Mouse (Mus musculus) embryo, embryonic 9.5 days (tissue): Measurements from ENCODE around the gene Ifnz.
"Not testable (repeated sequence)": the region's sequence is repeated elsewhere in the genome, so short reads cannot be mapped to it uniquely, and the experiment has no call there.

Source experiments
- DNase-seq: peaks from one replicate; pipeline ENCODE4 v3.0.0-alpha.2; 2017; ENCODE audit errors: extremely low spot score

Ifnz gene

DNA sequence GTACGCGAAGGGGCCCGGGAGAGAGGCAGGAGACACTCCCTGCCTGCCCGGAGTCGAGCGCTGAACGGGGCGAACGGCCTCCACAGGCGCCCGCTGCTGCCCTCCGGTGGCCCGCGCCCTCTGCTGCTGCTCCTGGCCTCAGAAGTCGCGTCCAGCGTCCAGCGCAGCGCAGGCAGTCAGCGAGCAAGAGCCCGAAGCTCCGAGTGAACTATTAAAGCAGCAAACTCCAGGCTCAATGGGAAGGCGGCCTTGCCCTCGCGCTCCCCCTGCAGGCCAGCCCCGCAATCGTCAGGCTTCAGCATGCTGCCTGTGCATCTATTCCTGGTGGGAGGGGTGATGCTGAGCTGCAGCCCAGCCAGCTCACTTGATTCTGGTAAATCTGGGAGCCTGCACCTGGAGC lies 3.5 kb downstream of the Ifnz start, which contains the start of gene Gm13276:
TSS of gene Gm13276 (plus strand) at position 301 of the 400 bp plus-strand sequence.
- DNase-seq = not testable (repeated sequence)

DNA sequence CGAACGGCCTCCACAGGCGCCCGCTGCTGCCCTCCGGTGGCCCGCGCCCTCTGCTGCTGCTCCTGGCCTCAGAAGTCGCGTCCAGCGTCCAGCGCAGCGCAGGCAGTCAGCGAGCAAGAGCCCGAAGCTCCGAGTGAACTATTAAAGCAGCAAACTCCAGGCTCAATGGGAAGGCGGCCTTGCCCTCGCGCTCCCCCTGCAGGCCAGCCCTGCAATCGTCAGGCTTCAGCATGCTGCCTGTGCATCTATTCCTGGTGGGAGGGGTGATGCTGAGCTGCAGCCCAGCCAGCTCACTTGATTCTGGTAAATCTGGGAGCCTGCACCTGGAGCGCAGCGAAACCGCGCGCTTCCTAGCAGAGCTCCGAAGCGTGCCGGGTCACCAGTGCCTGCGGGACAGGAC lies 6.5 kb downstream of the Ifnz start, which contains the start of gene Gm13277:
TSS of gene Gm13277 (plus strand) at position 231 of the 400 bp plus-strand sequence.
- not testable (repeated sequence) for DNase-seq

DNA sequence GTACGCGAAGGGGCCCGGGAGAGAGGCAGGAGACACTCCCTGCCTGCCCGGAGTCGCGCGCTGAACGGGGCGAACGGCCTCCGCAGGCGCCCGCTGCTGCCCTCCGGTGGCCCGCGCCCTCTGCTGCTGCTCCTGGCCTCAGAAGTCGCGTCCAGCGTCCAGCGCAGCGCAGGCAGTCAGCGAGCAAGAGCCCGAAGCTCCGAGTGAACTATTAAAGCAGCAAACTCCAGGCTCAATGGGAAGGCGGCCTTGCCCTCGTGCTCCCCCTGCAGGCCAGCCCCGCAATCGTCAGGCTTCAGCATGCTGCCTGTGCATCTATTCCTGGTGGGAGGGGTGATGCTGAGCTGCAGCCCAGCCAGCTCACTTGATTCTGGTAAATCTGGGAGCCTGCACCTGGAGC lies 9.3 kb downstream of the Ifnz start, which contains the start of gene Gm13278:
TSS of gene Gm13278 (plus strand) at position 301 of the 400 bp plus-strand sequence.
- DNase-seq = not testable (repeated sequence)

DNA sequence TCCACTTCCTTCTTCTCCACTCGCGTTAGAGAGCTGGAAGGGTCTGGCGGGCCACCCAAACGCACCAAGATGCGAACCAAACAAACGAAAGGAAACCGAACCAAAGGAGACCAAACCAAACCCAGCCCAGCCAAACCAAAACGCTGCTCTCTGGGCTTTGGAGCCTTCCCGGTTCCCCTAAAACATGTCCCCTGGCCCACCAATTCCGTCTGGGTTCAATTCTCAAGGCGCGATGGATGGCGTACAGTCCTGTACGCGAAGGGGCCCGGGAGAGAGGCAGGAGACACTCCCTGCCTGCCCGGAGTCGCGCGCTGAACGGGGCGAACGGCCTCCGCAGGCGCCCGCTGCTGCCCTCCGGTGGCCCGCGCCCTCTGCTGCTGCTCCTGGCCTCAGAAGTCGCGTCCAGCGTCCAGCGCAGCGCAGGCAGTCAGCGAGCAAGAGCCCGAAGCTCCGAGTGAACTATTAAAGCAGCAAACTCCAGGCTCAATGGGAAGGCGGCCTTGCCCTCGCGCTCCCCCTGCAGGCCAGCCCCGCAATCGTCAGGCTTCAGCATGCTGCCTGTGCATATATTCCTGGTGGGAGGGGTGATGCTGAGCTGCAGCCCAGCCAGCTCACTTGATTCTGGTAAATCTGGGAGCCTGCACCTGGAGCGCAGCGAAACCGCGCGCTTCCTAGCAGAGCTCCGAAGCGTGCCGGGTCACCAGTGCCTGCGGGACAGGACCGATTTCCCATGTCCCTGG lies 12.2 kb downstream of the Ifnz start, which contains the start of gene Gm13275:
TSS of gene Gm13275 (plus strand) at position 552 of the 740 bp plus-strand sequence.
- not testable (repeated sequence) for DNase-seq

DNA sequence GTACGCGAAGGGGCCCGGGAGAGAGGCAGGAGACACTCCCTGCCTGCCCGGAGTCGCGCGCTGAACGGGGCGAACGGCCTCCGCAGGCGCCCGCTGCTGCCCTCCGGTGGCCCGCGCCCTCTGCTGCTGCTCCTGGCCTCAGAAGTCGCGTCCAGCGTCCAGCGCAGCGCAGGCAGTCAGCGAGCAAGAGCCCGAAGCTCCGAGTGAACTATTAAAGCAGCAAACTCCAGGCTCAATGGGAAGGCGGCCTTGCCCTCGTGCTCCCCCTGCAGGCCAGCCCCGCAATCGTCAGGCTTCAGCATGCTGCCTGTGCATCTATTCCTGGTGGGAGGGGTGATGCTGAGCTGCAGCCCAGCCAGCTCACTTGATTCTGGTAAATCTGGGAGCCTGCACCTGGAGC lies 15.2 kb downstream of the Ifnz start, which contains the start of gene Gm13279:
TSS of gene Gm13279 (plus strand) at position 301 of the 400 bp plus-strand sequence.
- DNase-seq = not testable (repeated sequence)

DNA sequence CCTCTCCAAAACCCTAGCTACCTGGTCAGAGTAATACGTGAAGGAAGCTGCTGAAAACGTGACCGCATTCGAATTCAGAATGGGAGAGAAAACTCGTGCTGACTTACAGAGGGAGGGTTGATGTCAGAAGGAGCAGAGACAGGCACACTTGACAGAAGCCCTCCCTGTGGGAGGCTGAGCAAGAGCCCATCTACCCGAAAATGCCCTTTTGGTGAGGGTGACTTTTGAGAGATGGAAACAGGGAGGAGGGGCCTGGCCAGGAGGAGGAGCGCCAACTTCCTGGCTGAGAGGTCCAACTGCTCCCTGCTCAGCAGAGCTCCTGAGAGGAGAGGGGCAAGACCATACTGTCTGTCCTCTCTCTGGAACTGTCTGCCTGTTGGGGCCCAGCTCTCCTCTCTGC lies 17.4 kb downstream of the Ifnz start, which contains the start of gene Gm13285:
TSS of gene Gm13285 (plus strand) at position 301 of the 400 bp plus-strand sequence.
- DNase-seq = not testable (repeated sequence)

DNA sequence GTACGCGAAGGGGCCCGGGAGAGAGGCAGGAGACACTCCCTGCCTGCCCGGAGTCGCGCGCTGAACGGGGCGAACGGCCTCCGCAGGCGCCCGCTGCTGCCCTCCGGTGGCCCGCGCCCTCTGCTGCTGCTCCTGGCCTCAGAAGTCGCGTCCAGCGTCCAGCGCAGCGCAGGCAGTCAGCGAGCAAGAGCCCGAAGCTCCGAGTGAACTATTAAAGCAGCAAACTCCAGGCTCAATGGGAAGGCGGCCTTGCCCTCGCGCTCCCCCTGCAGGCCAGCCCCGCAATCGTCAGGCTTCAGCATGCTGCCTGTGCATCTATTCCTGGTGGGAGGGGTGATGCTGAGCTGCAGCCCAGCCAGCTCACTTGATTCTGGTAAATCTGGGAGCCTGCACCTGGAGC lies 21.0 kb downstream of the Ifnz start, which contains the start of gene Gm13287:
TSS of gene Gm13287 (plus strand) at position 301 of the 400 bp plus-strand sequence.
- not testable (repeated sequence) for DNase-seq

DNA sequence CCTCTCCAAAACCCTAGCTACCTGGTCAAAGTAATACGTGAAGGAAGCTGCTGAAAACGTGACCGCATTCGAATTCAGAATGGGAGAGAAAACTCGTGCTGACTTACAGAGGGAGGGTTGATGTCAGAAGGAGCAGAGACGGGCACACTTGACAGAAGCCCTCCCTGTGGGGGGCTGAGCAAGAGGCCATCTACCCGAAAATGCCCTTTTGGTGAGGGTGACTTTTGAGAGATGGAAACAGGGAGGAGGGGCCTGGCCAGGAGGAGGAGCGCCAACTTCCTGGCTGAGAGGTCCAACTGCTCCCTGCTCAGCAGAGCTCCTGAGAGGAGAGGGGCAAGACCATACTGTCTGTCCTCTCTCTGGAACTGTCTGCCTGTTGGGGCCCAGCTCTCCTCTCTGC lies 23.3 kb downstream of the Ifnz start, which contains the start of gene Gm13288:
TSS of gene Gm13288 (plus strand) at position 301 of the 400 bp plus-strand sequence.
- DNase-seq = not testable (repeated sequence)

DNA sequence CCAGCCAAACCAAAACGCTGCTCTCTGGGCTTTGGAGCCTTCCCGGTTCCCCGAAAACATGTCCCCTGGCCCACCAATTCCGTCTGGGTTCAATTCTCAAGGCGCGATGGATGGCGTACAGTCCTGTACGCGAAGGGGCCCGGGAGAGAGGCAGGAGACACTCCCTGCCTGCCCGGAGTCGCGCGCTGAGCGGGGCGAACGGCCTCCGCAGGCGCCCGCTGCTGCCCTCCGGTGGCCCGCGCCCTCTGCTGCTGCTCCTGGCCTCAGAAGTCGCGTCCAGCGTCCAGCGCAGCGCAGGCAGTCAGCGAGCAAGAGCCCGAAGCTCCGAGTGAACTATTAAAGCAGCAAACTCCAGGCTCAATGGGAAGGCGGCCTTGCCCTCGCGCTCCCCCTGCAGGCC lies 23.8 kb downstream of the Ifnz start:
- DNase-seq = not testable (repeated sequence)

DNA sequence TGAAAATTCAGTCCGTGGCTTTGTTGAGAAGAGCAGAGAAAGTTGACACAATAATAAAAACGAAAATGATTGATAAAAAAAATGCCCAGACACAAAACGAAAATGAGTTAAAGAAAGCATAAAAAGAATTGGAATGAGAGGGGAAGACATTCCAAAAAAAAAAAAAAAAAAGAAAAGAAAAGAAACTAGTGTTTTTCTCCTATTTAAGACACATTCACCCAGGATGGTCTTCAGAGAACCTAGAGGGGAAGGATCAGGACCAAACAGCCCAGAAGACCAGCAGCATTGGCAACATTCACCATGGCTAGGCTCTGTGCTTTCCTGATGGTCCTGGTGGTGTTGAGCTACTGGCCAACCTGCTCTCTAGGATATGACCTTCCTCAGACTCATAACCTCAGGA lies 34.0 kb downstream of the Ifnz start, which contains the start of gene Ifna7:
TSS of gene Ifna7 (plus strand) at position 301 of the 400 bp plus-strand sequence.
- DNase-seq = no peak

DNA sequence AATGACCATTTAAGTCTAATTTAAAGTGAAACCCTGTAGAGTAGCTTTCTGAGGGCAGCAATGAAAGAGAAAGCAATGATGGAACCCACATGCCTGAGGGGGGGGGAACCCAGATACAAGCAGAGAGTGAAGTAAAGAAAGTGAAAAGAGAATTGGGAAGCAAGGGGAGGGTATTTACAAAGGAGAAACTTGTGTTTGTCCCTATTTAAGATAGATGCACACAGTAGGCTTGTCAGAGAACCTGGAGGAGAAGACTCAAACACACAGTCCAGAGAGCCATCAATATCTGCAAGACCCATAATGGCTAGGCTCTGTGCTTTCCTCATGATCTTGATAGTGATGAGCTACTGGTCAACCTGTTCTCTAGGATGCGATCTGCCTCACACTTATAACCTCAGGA lies 37.7 kb downstream of the Ifnz start, which contains the start of gene Ifna11:
TSS of gene Ifna11 (plus strand) at position 301 of the 400 bp plus-strand sequence.
- no peak for DNase-seq

DNA sequence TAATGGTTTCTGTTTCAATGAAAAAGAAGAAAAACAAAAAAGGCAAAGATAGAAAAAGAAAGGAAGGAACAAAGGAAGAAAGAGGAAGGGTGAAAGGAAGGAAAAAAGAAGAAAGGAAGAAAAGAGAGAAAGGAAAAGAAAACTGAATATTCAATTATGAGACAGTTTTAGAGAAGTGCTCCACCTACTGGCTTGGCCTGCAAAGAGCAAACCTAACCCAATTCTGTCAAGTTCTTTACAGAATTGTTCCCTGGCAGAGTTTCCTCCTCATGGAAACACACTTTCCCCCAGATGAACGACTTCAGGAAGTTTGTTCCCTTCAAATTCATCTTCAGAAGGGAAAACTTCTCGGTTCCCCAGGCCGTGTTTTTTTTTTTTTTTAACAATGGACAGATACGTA lies 41.1 kb downstream of the Ifnz start:
- DNase-seq = no peak

DNA sequence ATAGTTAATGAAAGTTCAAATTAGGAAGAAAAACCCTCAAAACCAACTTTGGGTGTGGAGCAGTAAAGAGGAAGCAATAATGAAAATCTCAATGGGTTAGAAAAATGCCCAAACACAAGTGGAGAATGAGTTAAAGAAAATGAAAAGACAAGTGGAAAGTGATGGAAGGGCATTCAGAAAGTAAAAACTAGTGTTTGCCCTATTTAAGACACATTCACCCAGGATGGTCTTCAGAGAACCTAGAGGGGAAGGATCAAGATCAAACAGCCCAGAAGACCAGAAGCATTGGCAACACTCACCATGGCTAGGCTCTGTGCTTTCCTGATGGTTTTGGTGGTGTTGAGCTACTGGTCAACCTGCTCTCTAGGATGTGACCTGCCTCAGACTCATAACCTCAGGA lies 45.2 kb downstream of the Ifnz start, which contains the start of gene Ifna6:
TSS of gene Ifna6 (plus strand) at position 301 of the 400 bp plus-strand sequence.
- not testable (repeated sequence) for DNase-seq

DNA sequence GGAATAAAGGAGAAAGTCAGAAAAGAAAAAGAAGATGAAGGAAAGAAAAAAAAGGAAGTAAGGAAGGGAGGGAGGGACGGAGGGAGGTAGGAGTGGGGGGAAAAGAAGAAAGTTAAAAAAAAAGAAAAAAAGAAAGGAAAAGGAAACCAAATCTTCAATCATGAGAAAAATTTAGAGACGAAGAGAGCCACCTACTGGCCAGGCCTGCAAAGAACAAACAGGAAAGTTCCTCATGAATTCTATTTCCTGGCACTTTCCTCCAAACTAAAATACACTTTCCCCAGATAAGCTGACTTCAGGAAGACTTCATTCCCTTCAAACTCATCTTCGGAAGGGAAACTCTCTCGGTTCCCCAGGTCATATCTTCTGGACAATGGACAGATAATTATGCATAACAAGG lies 48.6 kb downstream of the Ifnz start:
- DNase-seq = no peak
